Comparison of ENCODE assay signal across 7 mouse cellular contexts in the genomic region with DNA sequence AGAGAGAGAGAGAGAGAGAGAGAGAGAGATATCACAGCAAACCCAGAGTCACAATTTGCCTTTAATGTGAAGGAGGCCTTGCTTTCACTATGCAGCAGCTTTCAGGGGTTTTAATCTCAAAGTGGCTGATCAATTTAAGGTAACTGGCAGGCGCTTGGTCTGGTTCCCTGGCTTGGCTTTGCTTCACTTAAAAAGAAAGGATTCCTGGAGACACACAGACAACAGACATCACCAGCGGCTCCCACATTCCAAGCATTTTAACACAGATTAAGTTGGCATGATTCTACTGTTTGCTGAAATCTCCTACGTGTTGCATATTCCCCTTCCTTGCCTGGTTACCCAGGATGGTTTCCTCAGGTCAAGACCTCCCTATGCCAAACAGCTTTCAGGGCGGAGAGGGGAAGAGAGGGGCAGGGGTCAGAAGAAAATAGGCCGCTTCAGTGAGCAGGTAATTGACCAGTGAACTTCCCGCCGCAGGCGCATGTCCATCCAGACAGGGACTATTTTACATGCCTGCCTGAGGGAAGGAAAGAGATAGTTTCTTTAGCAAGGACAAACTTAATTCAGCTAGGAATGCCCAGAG.
DNase-seq lines count a peak whose midpoint lies in the region; ATAC-seq and TF ChIP-seq lines count a peak whose summit lies in the region.
"Not testable (repeated sequence)": the region's sequence is repeated elsewhere in the genome, so short reads cannot be mapped to it uniquely, and the experiment has no call there.

No protein-coding gene starts in this region.

- peak; percentile 9 for DNase-seq in 3T3-L1 (ENCODE audit: low read depth, low spot score)
- peak; percentile 10 for DNase-seq in ZHBTc4 (ENCODE audit: low read depth, low spot score)
- DNase-seq in embryo, embryonic 11 days, result peak; percentile 1
- DNase-seq in embryonic facial prominence, embryonic 14.5 days (ENCODE audit: low spot score), result peak; percentile 2
- DNase-seq in kidney, adult 2 months, result peak; percentile 1
- peak; percentile 84 for DNase-seq in midbrain, embryonic 11.5 days (ENCODE audit: low spot score, missing footprints)

- not testable (repeated sequence) for H3K9ac ChIP-seq in embryonic facial prominence, embryonic 14.5 days (ENCODE audit: low read depth, low read length); kidney, embryonic 16.5 days (replicated peaks; ENCODE audit: low read length); midbrain, embryonic 11.5 days (ENCODE audit: low read length)

- ATAC-seq in embryonic facial prominence, embryonic 14.5 days (ENCODE audit: low read depth); midbrain, embryonic 11.5 days (ENCODE audit: low FRiP score): not testable (repeated sequence)
- ATAC-seq in kidney, embryonic 16.5 days (ENCODE audit: low FRiP score, low TSS enrichment), result peak; percentile 70; the same call in 1 of the 2 replicates

- not testable (repeated sequence) for H3K27me3 ChIP-seq in embryonic facial prominence, embryonic 14.5 days (replicated peaks; ENCODE audit: control insufficient read depth, insufficient read depth, low read length); kidney, adult 2 months (replicated peaks; ENCODE audit: control insufficient read depth, insufficient read depth, low read length); kidney, embryonic 16.5 days (ENCODE audit: insufficient read depth, low read length); midbrain, embryonic 11.5 days (ENCODE audit: control insufficient read depth, insufficient read depth, low read length)

- WGBS in embryonic facial prominence, embryonic 14.5 days, result 29% methylated on average over 7 of the region's 8 CpGs
- WGBS in kidney, adult 2 months, result 23% methylated on average over 8 of the region's 8 CpGs
- 23% methylated on average over 8 of the region's 8 CpGs for WGBS in kidney, embryonic 16.5 days
- WGBS in midbrain, embryonic 11.5 days, result 19% methylated on average over 8 of the region's 8 CpGs

- not testable (repeated sequence) for H3K36me3 ChIP-seq in embryonic facial prominence, embryonic 14.5 days (ENCODE audit: control insufficient read depth, insufficient read depth, low read length); kidney, adult 2 months (ENCODE audit: control insufficient read depth, insufficient read depth, low read length); kidney, embryonic 16.5 days (ENCODE audit: insufficient read depth, low read length); midbrain, embryonic 11.5 days (ENCODE audit: control insufficient read depth, insufficient read depth, low read length)

- not testable (repeated sequence) for H3K4me3 ChIP-seq in embryonic facial prominence, embryonic 14.5 days (ENCODE audit: low read depth, low read length); kidney, adult 2 months (ENCODE audit: insufficient read depth, low read depth, low read length); kidney, embryonic 16.5 days (ENCODE audit: low read length); midbrain, embryonic 11.5 days (ENCODE audit: low read depth, low read length)

- not testable (repeated sequence) for H3K4me2 ChIP-seq in embryonic facial prominence, embryonic 14.5 days (ENCODE audit: low read depth, low read length); kidney, embryonic 16.5 days (replicated peaks; ENCODE audit: low read depth, low read length); midbrain, embryonic 11.5 days

- not testable (repeated sequence) for H3K27ac ChIP-seq in embryonic facial prominence, embryonic 14.5 days (replicated peaks; ENCODE audit: low read depth, low read length); kidney, adult 2 months (ENCODE audit: insufficient read depth, low read depth, low read length); kidney, embryonic 16.5 days (ENCODE audit: low read length); midbrain, embryonic 11.5 days (ENCODE audit: low read depth, low read length)

- H3K9me3 ChIP-seq in embryonic facial prominence, embryonic 14.5 days (ENCODE audit: control insufficient read depth, low read length); kidney, embryonic 16.5 days (ENCODE audit: low read length); midbrain, embryonic 11.5 days (ENCODE audit: control insufficient read depth, low read length): not testable (repeated sequence)

- not testable (repeated sequence) for H3K4me1 ChIP-seq in embryonic facial prominence, embryonic 14.5 days (ENCODE audit: control insufficient read depth, insufficient read depth, low read length); kidney, adult 2 months (ENCODE audit: control insufficient read depth, insufficient read depth, low read length); kidney, embryonic 16.5 days (ENCODE audit: insufficient read depth, low read length); midbrain, embryonic 11.5 days (ENCODE audit: control insufficient read depth, insufficient read depth, low read length)

- not testable (repeated sequence) for TF ChIP-seq CTCF in kidney, adult 2 months (conservative IDR thresholded peaks at IDR 0.05; ENCODE audit: insufficient read depth, insufficient read length, low read depth, low read length)

- TF ChIP-seq POLR2A in kidney, adult 2 months (IDR thresholded peaks at IDR 0.05; ENCODE audit: low read depth, low read length), result not testable (repeated sequence)

Comparison
In these comparisons a context has a peak if more than half of its experiments do, and no peak if none do; other contexts are left out.
1. DNase-seq: peak in every context shown above with its lines; median percentile 84 in midbrain, embryonic 11.5 days; 10 in ZHBTc4; 9 in 3T3-L1; 2 in embryonic facial prominence, embryonic 14.5 days; 1 in embryo, embryonic 11 days; 1 in kidney, adult 2 months.